Mouse (Mus musculus) forebrain, embryonic 13.5 days (tissue): ENCODE results near the gene Tmbim4. TPM values are rescaled to one million over a fixed set of nuclear protein-coding genes. Genes with fewer than 3 reads are reported as not detected.

Experiments
- ATAC-seq: fragments of 200-750 bp; cut with Nextera tagmentation; 2 replicates; pipeline ENCODE4 v1.8.0; 2017
- H3K27ac ChIP-seq: fragments of 300-500 bp; sonication (generic); 2 replicates; pipeline ENCODE4 v1.5.1; 2015; ENCODE audit warnings: inconsistent platforms, mild to moderate bottlenecking, moderate library complexity
- H3K27me3 ChIP-seq: fragments of 300-500 bp; sonication (generic); 2 replicates; pipeline ENCODE4 v1.6.1; 2015; ENCODE audit warnings: mild to moderate bottlenecking, inconsistent platforms
- H3K36me3 ChIP-seq: fragments of 300-500 bp; sonication (generic); 2 replicates; pipeline ENCODE4 v1.6.1; 2015; ENCODE audit warnings: mild to moderate bottlenecking, inconsistent platforms; ENCODE audit not compliant: poor library complexity, severe bottlenecking
- H3K4me1 ChIP-seq: fragments of 300-500 bp; sonication (generic); 2 replicates; pipeline ENCODE4 v1.6.1; 2015; ENCODE audit warnings: inconsistent platforms
- H3K4me2 ChIP-seq: fragments of 300-500 bp; sonication (generic); 2 replicates; pipeline ENCODE4 v1.6.1; 2015; ENCODE audit warnings: inconsistent platforms, mild to moderate bottlenecking, moderate library complexity
- H3K4me3 ChIP-seq: fragments of 300-500 bp; sonication (generic); 2 replicates; pipeline ENCODE4 v1.5.1; 2015; ENCODE audit warnings: mild to moderate bottlenecking, inconsistent platforms
- H3K9ac ChIP-seq: fragments of 300-500 bp; sonication (generic); 2 replicates; pipeline ENCODE4 v1.6.1; 2015; ENCODE audit warnings: mild to moderate bottlenecking, inconsistent platforms
- H3K9me3 ChIP-seq: fragments of 300-500 bp; sonication (generic); replicated peaks from 2 replicates; pipeline ENCODE4 v1.6.1; 2016; ENCODE audit warnings: inconsistent platforms
- WGBS: fragments of 180-500 bp; shearing (Covaris S2); methylation state at CpG from one replicate; pipeline ENCODE4 v1.1.7; 2015; 5-methylcytosine and 5-hydroxymethylcytosine counted together
- polyA plus RNA-seq: library from polyadenylated mRNA; unstranded; fragments of >200 nt; fragmentation: Nextera tagmentation; extraction: Ambion mirVana; gene quantifications from 2 replicates; pipeline ENCODE4 v1.2.1, GENCODE M21; 2015

The Tmbim4 gene
- polyA plus RNA-seq, 1 experiment from 2014 or later: 78.4 TPM

- Histone ChIP-seq H3K27ac (no peak overlapping the region), H3K4me3 (no peak overlapping the region), H3K4me2 (no peak overlapping the region), H3K9ac (no peak overlapping the region), H3K4me1 (0 out of 2 replicates have a peak, but pooled peaks cover 6% of the 10 kb centered on the region), H3K9me3 (no peaks in the 10 kb centered on the region; the same call in 1 of the 2 replicates), H3K27me3 (no peaks in the 10 kb centered on the region), H3K36me3 (no peaks in the 10 kb centered on the region)
- ATAC-seq: no peak
- WGBS: 6% methylated on average over 5 of the region's 5 CpGs
These were observed 30.1 kb upstream of the Tmbim4 start for GRCm38 (mm10) chr10:120171340-120171739.

GRCm38 (mm10) chr10:120174192-120174705 lies 27.1 kb upstream of the Tmbim4 start:
- no peak overlapping the region for H3K4me2 ChIP-seq
- no peak for ATAC-seq
- H3K4me3 ChIP-seq: no peak overlapping the region
- WGBS: 89% methylated on average over 15 of the region's 15 CpGs
- H3K27ac ChIP-seq: no peak overlapping the region
- no peaks in the 10 kb centered on the region for H3K36me3 ChIP-seq
- 0 out of 2 replicates have a peak, but pooled peaks cover 6% of the 10 kb centered on the region for H3K4me1 ChIP-seq
- H3K9ac ChIP-seq: no peak overlapping the region
- no peaks in the 10 kb centered on the region; the same call in 1 of the 2 replicates for H3K9me3 ChIP-seq
- no peaks in the 10 kb centered on the region for H3K27me3 ChIP-seq

- no peaks in the 10 kb centered on the region for H3K27me3 ChIP-seq
- no peaks in the 10 kb centered on the region for H3K4me1 ChIP-seq
- WGBS: 95% methylated on average over 1 of the region's 1 CpGs
- H3K4me3 ChIP-seq: no peak overlapping the region
- ATAC-seq: no peak
- no peaks in the 10 kb centered on the region; the same call in 1 of the 2 replicates for H3K9me3 ChIP-seq
- H3K4me2 ChIP-seq: no peak overlapping the region
- no peak overlapping the region for H3K9ac ChIP-seq
- no peak overlapping the region for H3K27ac ChIP-seq
- H3K36me3 ChIP-seq: no peaks in the 10 kb centered on the region
These were observed 18.5 kb upstream of the Tmbim4 start for GRCm38 (mm10) chr10:120182887-120183286.

- no peak overlapping the region for H3K4me3 ChIP-seq
- WGBS: 88% methylated on average over 2 of the region's 2 CpGs
These were observed 18.0 kb upstream of the Tmbim4 start for GRCm38 (mm10) chr10:120183342-120183741.

GRCm38 (mm10) chr10:120188513-120188912 lies 12.9 kb upstream of the Tmbim4 start:
- Histone ChIP-seq H3K4me2 (no peak overlapping the region), H3K36me3 (no peaks in the 10 kb centered on the region), H3K9ac (no peak overlapping the region), H3K27ac (no peak overlapping the region), H3K9me3 (no peaks in the 10 kb centered on the region; the same call in 1 of the 2 replicates), H3K4me3 (no peak overlapping the region), H3K27me3 (no peaks in the 10 kb centered on the region), H3K4me1 (no peaks in the 10 kb centered on the region)
- WGBS: 86% methylated on average over 2 of the region's 2 CpGs
- ATAC-seq: no peak

More at GRCm38 (mm10) chr10:120183342-120183741, 18.0 kb upstream of the Tmbim4 start:
- H3K9ac ChIP-seq: no peak overlapping the region
- H3K27me3 ChIP-seq: no peaks in the 10 kb centered on the region
- no peak for ATAC-seq
- H3K4me1 ChIP-seq: no peaks in the 10 kb centered on the region
- no peaks in the 10 kb centered on the region; the same call in 1 of the 2 replicates for H3K9me3 ChIP-seq
- H3K36me3 ChIP-seq: no peaks in the 10 kb centered on the region
- H3K27ac ChIP-seq: no peak overlapping the region
- H3K4me2 ChIP-seq: no peak overlapping the region

- no peak for ATAC-seq
- H3K4me2 ChIP-seq: no peak overlapping the region
- no peaks in the 10 kb centered on the region for H3K27me3 ChIP-seq
- WGBS: 79% methylated on average over 11 of the region's 11 CpGs
- no peaks in the 10 kb centered on the region for H3K4me1 ChIP-seq
- no peak overlapping the region for H3K9ac ChIP-seq
- no peaks in the 10 kb centered on the region; the same call in 1 of the 2 replicates for H3K9me3 ChIP-seq
- H3K27ac ChIP-seq: no peak overlapping the region
- no peak overlapping the region for H3K4me3 ChIP-seq
- H3K36me3 ChIP-seq: no peaks in the 10 kb centered on the region
These were observed 12.1 kb upstream of the Tmbim4 start for GRCm38 (mm10) chr10:120189276-120189675.

GRCm38 (mm10) chr10:120189782-120190181 lies 11.6 kb upstream of the Tmbim4 start:
- no peak for ATAC-seq
- Histone ChIP-seq H3K4me1 (no peaks in the 10 kb centered on the region), H3K4me3 (no peak overlapping the region), H3K27me3 (no peaks in the 10 kb centered on the region), H3K9ac (no peak overlapping the region), H3K4me2 (no peak overlapping the region), H3K36me3 (no peaks in the 10 kb centered on the region), H3K9me3 (no peaks in the 10 kb centered on the region; the same call in 1 of the 2 replicates), H3K27ac (no peak overlapping the region)
- 30% methylated on average over 6 of the region's 6 CpGs for WGBS

GRCm38 (mm10) chr10:120191165-120191564 lies 10.2 kb upstream of the Tmbim4 start:
- Histone ChIP-seq H3K9ac (no peak overlapping the region), H3K36me3 (no peaks in the 10 kb centered on the region), H3K27me3 (no peaks in the 10 kb centered on the region), H3K4me2 (no peak overlapping the region), H3K4me1 (no peaks in the 10 kb centered on the region), H3K9me3 (no peaks in the 10 kb centered on the region; the same call in 1 of the 2 replicates), H3K4me3 (no peak overlapping the region), H3K27ac (no peak overlapping the region)
- ATAC-seq: no peak
- 89% methylated on average over 6 of the region's 6 CpGs for WGBS

GRCm38 (mm10) chr10:120192278-120192677 lies 9.1 kb upstream of the Tmbim4 start:
- no peak overlapping the region for H3K9ac ChIP-seq
- H3K4me3 ChIP-seq: no peak overlapping the region
- no peak overlapping the region for H3K4me2 ChIP-seq
- H3K9me3 ChIP-seq: no peaks in the 10 kb centered on the region
- no peak overlapping the region for H3K27ac ChIP-seq
- no peaks in the 10 kb centered on the region for H3K4me1 ChIP-seq
- H3K27me3 ChIP-seq: no peaks in the 10 kb centered on the region
- no peak for ATAC-seq
- no peaks in the 10 kb centered on the region for H3K36me3 ChIP-seq
- WGBS: 90% methylated on average over 4 of the region's 4 CpGs

- no peaks in the 10 kb centered on the region for H3K4me1 ChIP-seq
- no peak overlapping the region for H3K4me3 ChIP-seq
- ATAC-seq: no peak
- H3K36me3 ChIP-seq: no peaks in the 10 kb centered on the region
- no peak overlapping the region for H3K4me2 ChIP-seq
- H3K27ac ChIP-seq: no peak overlapping the region
- H3K27me3 ChIP-seq: no peaks in the 10 kb centered on the region
- no peak overlapping the region for H3K9ac ChIP-seq
- H3K9me3 ChIP-seq: no peaks in the 10 kb centered on the region
- WGBS: 94% methylated on average over 8 of the region's 8 CpGs
These were observed 8.1 kb upstream of the Tmbim4 start for GRCm38 (mm10) chr10:120193255-120193654.

GRCm38 (mm10) chr10:120197061-120197835 lies 4.1 kb upstream of the Tmbim4 start:
- peaks cover 17% of the 10 kb centered on the region for H3K27me3 ChIP-seq
- H3K4me3 ChIP-seq: no peak overlapping the region
- H3K4me1 ChIP-seq: peaks cover 11% of the 10 kb centered on the region
- no peak overlapping the region for H3K9ac ChIP-seq
- 84% methylated on average over 14 of the region's 14 CpGs for WGBS
- no peak overlapping the region for H3K4me2 ChIP-seq
- no peak overlapping the region for H3K27ac ChIP-seq
- ATAC-seq: no peak
- H3K9me3 ChIP-seq: no peaks in the 10 kb centered on the region
- H3K36me3 ChIP-seq: no peaks in the 10 kb centered on the region

GRCm38 (mm10) chr10:120201961-120202402 lies 592 bp downstream of the Tmbim4 start, which contains the start of gene Irak3:
TSS of gene Irak3 (minus strand) at chr10:120202130.
- H3K27me3 ChIP-seq: peaks cover 31% of the 10 kb centered on the region
- H3K4me3 ChIP-seq: peak within 1 kb of the TSS; percentile 51
- H3K9ac ChIP-seq: peak within 1 kb of the TSS; percentile 63
- no peaks in the 10 kb centered on the region for H3K9me3 ChIP-seq
- ATAC-seq: 0 out of 2 replicates have a peak, but pooled peaks have one; percentile 43
- H3K4me2 ChIP-seq: peak within 1 kb of the TSS; percentile 80
- WGBS: 3% methylated on average over 13 of the region's 13 CpGs
- peaks cover 11% of the 10 kb centered on the region for H3K4me1 ChIP-seq
- H3K36me3 ChIP-seq: no peaks in the 10 kb centered on the region
- no peak within 1 kb of the TSS for H3K27ac ChIP-seq
